Mouse (Mus musculus) spleen, adult 2 months (tissue): ENCODE results near the gene Actr2.

Experiments
- CTCF ChIP-seq: fragments of 200-500 bp; IDR thresholded peaks from 2 replicates; pipeline ENCODE4 v1.5.1; 2011; ENCODE audit warnings: mild to moderate bottlenecking, inconsistent platforms; ENCODE audit not compliant: insufficient read depth, insufficient read length, insufficient replicate concordance; ENCODE audit errors: extremely low read depth
- POLR2A ChIP-seq: fragments of 200-500 bp; IDR thresholded peaks from 2 replicates; pipeline ENCODE4 v1.6.1; 2011; ENCODE audit warnings: low read depth, low read length, inconsistent platforms

- TF ChIP-seq POLR2A (no peak), CTCF (no peak)
Measured at GRCm38 (mm10) chr11:20085635-20086034, 27.1 kb downstream of the Actr2 start.
